Mouse (Mus musculus): ENCODE measurements around the gene Nagpa.

The Nagpa gene

DNA sequence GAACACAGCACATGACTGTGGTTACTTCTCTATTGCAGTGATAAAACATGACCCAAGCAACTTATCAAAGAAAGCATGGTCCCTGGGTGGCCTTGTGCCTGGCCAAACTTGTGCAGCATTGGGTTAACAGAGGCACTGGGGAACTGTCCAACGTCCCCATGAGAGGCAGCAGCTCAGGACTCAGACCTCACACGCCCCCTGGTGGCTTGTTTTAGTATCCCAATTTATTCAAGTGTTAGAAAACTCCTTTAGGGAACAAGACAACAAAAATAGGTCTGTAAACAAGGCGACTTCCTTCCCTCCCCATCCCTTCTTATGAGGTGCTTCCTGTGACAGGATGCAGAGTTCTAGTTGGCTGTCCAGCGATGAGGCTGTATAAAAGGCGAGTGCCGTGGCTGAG lies 8.7 kb downstream of the Nagpa start:
- in situ Hi-C loops (cut with MboI), result no loop called here

DNA sequence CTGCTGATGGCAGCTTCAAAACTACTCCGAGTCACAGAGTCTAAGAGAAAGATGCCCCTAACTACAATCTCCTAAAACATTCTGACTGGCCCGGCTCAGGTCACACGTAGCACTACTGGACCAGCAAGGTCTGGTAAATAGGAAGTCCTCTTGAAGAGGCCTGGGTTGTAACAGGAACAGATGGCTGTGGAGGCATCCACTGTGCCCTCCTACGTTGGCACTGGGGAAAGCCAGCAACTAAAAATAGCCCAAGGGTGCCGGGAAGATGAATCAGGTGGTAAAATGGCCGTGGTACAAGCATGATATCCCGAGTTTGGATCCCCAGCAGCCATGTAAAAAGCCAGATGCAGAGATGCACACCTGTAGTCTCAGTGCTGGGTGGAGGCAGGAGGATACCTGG lies 17.6 kb downstream of the Nagpa start:
- in situ Hi-C loops (cut with MboI), result no loop called here

- in situ Hi-C loops (cut with MboI), result no loop called here
Measured at GRCm38 (mm10) chr16:5185691-5186090, 18.1 kb downstream of the Nagpa start.

DNA sequence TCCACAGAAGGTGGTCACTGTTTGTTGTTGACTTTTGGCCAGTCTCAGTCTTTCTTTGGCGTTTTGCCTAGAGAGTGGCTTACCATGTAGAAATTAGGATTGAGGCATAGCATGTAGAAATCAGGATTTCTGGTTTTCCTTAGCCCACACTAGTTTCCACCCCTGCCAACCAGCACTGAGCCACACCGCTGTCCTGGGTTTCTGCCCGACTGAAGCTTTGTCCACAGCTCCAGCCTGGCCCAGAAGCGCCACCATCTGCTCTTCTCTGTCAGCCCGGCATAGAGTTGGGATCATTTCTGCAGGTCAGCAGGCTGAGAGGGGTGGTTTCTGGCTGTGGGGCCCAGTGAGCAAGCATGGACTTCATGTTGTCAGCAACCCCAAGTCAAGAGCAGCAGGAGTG lies 18.9 kb downstream of the Nagpa start:
- in situ Hi-C loops (cut with MboI), result no loop called here

DNA sequence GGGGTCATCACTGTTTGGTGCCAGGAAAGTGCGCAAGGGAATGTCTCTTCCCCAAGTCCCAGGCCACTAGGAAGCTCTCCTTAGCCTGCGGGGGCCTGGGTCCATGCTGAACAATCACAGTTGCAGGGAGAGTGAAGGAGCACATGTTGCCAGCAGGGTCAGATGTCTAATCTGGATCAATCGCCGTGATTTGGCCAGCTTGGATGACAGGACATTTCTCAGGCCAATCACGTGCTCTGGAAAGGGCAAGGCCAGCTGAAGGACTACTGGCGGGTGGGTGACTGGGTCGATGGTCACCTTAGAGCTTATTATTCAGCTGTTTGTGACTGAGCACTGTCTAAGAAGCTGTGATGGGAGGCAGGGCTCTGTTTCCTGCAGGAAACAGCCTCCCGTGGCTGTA lies 19.7 kb downstream of the Nagpa start:
- in situ Hi-C loops (cut with MboI), result no loop called here

DNA sequence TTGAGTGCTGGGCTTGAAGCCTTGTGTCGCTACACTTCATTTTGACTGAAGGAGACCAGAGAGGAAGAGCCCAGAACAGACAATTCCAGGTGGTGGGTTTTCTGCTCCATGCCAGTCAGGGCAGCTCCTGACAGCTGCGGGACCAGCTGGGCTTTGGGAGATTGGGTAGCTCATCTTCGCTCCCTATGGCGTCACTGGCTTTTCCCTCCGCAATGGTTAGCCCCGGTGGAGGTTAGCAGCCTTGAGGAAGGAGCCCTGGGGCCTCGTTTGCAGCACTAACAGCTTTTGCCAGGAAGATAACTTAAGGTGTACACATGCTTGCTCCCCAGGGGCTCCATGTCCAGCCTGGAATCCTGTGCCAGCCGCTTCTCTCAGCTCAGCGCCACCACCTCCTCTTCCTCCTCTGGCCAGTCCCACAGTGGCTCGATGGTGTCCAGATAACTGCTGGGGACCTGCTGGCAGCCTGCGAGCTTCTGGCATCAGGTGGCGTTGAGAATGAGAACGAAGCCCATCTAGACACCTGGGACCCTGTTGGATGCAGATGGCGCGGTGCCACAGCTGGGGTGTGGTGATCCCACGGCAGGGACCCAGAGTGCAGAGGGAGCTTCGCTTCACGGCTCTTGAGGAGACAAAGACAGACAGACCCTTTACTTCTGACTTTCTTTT lies 20.4 kb downstream of the Nagpa start:
- in situ Hi-C loops (cut with MboI), result no loop called here

GRCm38 (mm10) chr16:5172636-5173035 lies 31.2 kb downstream of the Nagpa start:
- in situ Hi-C loops (cut with MboI), result no loop called here

DNA sequence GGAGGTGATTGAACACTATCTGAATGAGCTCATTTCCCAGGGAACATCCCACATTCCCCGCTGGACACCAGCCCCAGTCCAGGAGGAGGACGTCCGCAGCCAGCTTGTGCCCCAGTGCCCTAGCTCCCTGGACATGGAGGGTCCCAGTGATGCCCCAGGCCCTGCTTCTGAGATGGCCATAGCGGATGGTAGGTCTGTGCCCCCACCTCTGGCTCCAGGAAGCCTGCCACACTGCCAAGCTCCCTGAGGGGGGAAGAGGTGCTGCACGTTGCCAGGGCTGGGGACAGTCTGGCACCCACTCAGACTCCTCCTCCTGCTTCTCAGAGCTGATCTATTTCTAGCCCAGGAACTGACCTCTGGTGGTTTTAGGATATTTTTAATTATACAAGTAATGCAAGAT lies 35.0 kb downstream of the Nagpa start:
- in situ Hi-C loops (cut with MboI), result no loop called here

GRCm38 (mm10) chr16:5168038-5168437 lies 35.8 kb downstream of the Nagpa start:
- in situ Hi-C loops (cut with MboI), result no loop called here

- in situ Hi-C loops (cut with MboI), result no loop called here
Measured at GRCm38 (mm10) chr16:5164327-5164726, 39.5 kb downstream of the Nagpa start.

GRCm38 (mm10) chr16:5159248-5159647 lies 44.6 kb downstream of the Nagpa start:
- in situ Hi-C loops (cut with MboI), result no loop called here

DNA sequence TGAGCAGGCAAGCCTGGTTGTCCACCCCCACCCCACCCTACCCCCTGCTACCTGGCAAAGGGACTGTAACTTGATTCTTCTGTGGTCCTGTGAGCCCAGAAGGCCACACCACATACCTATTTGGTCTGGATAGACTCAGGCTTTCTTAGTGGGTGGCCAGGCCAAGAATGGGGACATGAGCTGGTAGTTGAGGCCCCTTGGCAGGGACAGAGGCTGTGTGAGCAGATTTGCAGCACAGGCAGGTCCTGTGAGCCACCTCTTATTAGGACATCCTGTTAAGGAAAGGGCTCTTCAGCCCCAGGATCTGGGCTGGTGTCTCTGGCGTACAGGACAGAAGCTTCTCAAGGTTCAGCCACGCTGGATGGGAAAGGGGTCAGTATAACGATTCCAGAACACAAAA lies 46.7 kb downstream of the Nagpa start:
- in situ Hi-C loops (cut with MboI), result no loop called here

DNA sequence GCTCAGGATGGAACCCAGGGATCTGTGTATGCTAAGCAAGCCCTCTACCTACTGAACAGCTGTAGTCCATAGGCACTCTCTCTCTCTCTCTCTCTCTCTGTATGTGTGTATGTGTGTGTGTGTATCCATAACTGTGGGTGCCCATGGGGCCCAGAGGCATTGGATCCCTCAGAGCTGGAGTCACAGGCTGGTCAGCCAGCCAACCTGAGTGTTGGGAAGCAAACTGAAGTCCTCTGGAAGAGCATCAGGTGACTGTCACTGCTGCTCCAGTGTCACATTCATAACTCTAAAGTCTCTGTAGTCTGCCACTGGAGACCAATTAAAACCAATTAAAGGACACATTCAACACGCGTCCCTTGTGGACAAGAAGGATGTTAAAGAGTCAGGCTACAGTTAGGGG lies 47.3 kb downstream of the Nagpa start:
- in situ Hi-C loops (cut with MboI), result no loop called here

DNA sequence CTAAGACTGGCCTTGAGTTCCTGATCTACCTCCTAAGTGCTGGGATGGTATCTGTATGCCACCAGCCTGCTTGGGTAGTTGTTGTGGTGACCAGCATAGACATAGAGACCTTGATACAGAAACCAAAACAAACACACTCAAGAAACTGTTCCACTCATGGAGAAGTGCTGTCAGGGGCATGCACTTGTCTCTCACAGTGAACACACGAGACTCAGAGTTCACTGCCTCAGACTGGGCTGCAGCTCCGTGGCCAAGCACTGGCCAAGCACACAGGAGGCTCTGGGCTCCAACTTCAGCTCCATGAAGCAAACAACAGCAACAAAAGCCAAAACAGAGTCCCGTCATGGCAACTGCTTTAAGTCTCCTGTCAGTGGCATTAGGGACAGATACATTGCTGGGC lies 48.8 kb downstream of the Nagpa start:
- in situ Hi-C loops (cut with MboI), result no loop called here

DNA sequence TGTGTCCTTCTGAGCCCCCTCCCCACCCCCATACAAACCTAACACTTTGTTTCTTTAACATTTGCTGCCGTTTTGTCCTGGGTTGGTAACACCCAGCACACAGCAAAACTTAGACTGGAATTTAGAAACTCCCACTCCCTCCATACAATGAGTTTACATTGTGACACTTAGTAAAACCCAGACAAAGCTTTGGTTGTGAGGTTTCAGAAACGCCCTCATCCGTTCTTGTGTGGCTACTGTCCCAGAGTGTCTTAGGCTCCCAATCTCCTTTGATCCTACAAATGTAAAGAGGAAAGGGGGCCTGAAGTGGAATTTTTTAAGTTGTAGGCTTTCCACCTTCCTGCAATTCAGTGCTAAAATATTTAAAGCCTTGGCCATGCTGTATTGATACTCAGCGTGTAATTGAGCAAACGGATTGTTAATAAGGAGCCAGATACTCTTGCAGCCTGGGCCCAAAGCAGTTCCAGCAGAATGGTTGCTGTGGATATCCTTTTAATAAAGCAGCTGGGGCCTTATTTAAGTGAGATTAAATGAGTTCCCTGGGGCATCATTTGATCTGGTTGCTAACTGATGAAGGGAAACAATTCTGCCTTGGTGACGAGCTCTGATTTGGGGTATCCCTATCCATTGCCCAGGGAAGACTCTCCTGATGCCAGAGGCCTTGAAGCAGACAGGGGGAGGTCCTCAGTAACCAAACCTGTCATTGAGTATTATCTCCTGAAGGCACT lies 50.3 kb downstream of the Nagpa start:
- in situ Hi-C loops (cut with MboI), result no loop called here

GRCm38 (mm10) chr16:5150544-5150943 lies 53.3 kb downstream of the Nagpa start:
- in situ Hi-C loops (cut with MboI), result no loop called here

DNA sequence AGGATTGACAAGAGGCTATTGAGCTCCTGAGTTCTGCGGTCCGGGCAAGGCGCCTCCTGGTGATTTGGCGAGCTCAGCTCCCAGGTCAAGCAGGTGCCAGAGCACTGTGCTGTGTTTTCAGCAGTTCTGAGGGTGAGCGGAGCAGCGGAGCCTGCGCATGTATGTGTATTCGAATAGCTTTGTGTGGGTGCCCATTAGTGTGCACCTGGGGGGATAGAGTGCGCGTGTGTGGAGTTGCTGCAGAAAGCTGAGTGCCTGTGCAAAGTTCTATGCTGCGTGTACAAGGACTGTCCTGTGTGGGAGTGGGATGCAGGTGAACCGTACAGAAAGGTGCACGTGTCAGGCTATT lies 56.8 kb downstream of the Nagpa start, which contains the start of gene Sec14l5:
Sec14l5 (plus strand) TSS at position 73 of the 349 bp plus-strand sequence.
- in situ Hi-C loops (cut with MboI), result no loop called here

DNA sequence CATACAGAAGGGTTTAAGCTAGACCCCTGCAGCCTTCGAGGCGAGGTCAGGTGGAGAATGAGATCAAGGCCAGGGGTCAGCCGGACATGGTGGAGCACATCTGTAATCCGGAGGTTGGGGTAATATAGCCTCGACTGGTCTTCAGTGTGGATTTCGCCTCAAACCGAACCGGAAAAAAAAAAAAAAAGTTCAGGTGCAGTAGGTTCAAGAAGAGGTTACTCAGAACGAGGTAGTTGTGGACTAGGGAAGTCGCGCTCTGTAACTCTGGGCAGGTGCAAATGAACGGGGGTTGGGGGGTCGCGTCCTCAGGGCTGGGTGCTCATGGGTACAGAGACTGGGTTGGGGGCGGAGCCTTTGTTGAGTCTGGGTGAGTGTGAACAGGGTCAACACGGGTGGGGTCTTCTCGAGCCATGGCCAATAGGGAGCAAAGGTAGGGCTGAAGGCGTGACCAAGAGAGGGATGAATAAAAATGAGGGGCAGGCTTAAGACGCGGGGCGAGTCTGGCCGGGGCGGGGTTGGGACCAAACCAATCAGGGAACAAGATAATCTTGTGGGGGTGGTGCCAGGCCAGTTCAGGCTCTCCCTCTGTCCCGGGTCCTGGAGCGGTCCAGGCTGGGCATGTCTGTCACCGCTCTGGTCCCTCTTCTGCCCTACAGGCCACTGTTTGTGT lies 57.3 kb downstream of the Nagpa start:
- in situ Hi-C loops (cut with MboI), result no loop called here

DNA sequence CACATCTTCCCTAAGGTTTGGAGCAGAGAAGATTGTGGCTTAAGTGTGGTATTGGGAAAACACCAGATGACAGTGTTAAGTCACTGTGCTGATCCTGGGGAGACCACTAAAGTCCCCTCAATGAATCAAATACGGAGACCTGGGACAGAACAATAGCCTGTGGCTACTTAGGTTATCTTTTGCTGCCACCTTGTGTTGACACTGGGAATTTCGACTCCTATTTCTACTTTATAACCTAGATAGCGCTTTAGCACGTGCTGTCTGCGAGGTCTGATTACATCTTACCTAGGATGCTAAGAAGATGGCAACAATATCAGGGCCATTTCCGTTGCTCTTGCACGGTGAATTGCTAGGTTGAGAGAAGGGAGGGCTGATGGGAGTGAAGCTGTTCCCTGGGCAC lies 58.2 kb downstream of the Nagpa start:
- in situ Hi-C loops (cut with MboI), result no loop called here

Measured in mature B cell (primary cell).